Mouse (Mus musculus): ENCODE results near the gene Gm11060. TPM values are rescaled to one million over a fixed set of nuclear protein-coding genes. Genes with fewer than 3 reads are reported as not detected.

Gene Gm11060
- polyA plus RNA-seq (2016; fragmentation: Nextera tagmentation; extraction: Ambion mirVana) = not detected in 2 replicates

GRCm38 (mm10) chr2:105091718-105092117 lies at the start of gene Gm11060:
TSS of gene Gm11060 (plus strand) at chr2:105092018.
- no peaks in the 10 kb centered on the region for H3K36me3 ChIP-seq
- 87% methylated on average over 2 of the region's 2 CpGs for WGBS

GRCm38 (mm10) chr2:105043152-105043551 lies 48.7 kb upstream of the Gm11060 start:
- H3K36me3 ChIP-seq = no peaks in the 10 kb centered on the region
- H3K4me1 ChIP-seq = no peaks in the 10 kb centered on the region
- H3K4me3 ChIP-seq = no peak overlapping the region
- no peaks in the 10 kb centered on the region for H3K9me3 ChIP-seq (replicated peaks)
- DNase-seq (ENCODE audit: low spot score) = no peak
- WGBS = 88% methylated on average over 4 of the region's 4 CpGs
- no peak overlapping the region for H3K27ac ChIP-seq (replicated peaks)
- no peaks in the 10 kb centered on the region for H3K27me3 ChIP-seq (ENCODE audit: low read depth, poor library complexity, severe bottlenecking)

More at GRCm38 (mm10) chr2:105091718-105092117, at the start of gene Gm11060:
- DNase-seq (ENCODE audit: low spot score) = no peak
- Histone ChIP-seq H3K9me3 (replicated peaks) (no peaks in the 10 kb centered on the region), H3K4me3 (no peak within 1 kb of the TSS), H3K27me3 (ENCODE audit: low read depth, poor library complexity, severe bottlenecking) (no peaks in the 10 kb centered on the region), H3K4me1 (peaks cover 6% of the 10 kb centered on the region), H3K27ac (replicated peaks) (no peak within 1 kb of the TSS)

- no peak overlapping the region for H3K27ac ChIP-seq (replicated peaks)
- no peak overlapping the region for H3K4me3 ChIP-seq
Observed at GRCm38 (mm10) chr2:105048301-105048700, 43.5 kb upstream of the Gm11060 start.

GRCm38 (mm10) chr2:105055529-105055928 lies 36.3 kb upstream of the Gm11060 start:
- Histone ChIP-seq H3K27ac (replicated peaks) (no peak overlapping the region), H3K4me3 (no peak overlapping the region), H3K36me3 (no peaks in the 10 kb centered on the region), H3K9me3 (replicated peaks) (no peaks in the 10 kb centered on the region), H3K4me1 (no peaks in the 10 kb centered on the region), H3K27me3 (ENCODE audit: low read depth, poor library complexity, severe bottlenecking) (no peaks in the 10 kb centered on the region)
- WGBS = 83% methylated on average over 1 of the region's 1 CpGs
- no peak for DNase-seq (ENCODE audit: low spot score)

More at GRCm38 (mm10) chr2:105048301-105048700, 43.5 kb upstream of the Gm11060 start:
- Histone ChIP-seq H3K27me3 (ENCODE audit: low read depth, poor library complexity, severe bottlenecking) (no peaks in the 10 kb centered on the region), H3K9me3 (replicated peaks) (no peaks in the 10 kb centered on the region), H3K36me3 (no peaks in the 10 kb centered on the region), H3K4me1 (no peaks in the 10 kb centered on the region)
- DNase-seq (ENCODE audit: low spot score) = no peak
- 54% methylated on average over 1 of the region's 1 CpGs for WGBS

GRCm38 (mm10) chr2:105058577-105059116 lies 33.2 kb upstream of the Gm11060 start:
- DNase-seq (ENCODE audit: low spot score) = no peak
- Histone ChIP-seq H3K36me3 (no peaks in the 10 kb centered on the region), H3K27me3 (ENCODE audit: low read depth, poor library complexity, severe bottlenecking) (no peaks in the 10 kb centered on the region), H3K4me3 (no peak overlapping the region), H3K27ac (replicated peaks) (no peak overlapping the region), H3K9me3 (replicated peaks) (no peaks in the 10 kb centered on the region), H3K4me1 (peaks cover 6% of the 10 kb centered on the region)
- 81% methylated on average over 7 of the region's 7 CpGs for WGBS

- no peak for DNase-seq (ENCODE audit: low spot score)
- Histone ChIP-seq H3K27ac (replicated peaks) (no peak overlapping the region), H3K4me1 (peaks cover 6% of the 10 kb centered on the region), H3K27me3 (ENCODE audit: low read depth, poor library complexity, severe bottlenecking) (no peaks in the 10 kb centered on the region), H3K36me3 (no peaks in the 10 kb centered on the region), H3K4me3 (no peak overlapping the region), H3K9me3 (replicated peaks) (no peaks in the 10 kb centered on the region)
- 64% methylated on average over 7 of the region's 7 CpGs for WGBS
Observed at GRCm38 (mm10) chr2:105062741-105063372, 29.0 kb upstream of the Gm11060 start.

GRCm38 (mm10) chr2:105072496-105072895 lies 19.3 kb upstream of the Gm11060 start:
- H3K4me1 ChIP-seq = no peaks in the 10 kb centered on the region
- H3K4me3 ChIP-seq = no peak overlapping the region
- no peak for DNase-seq (ENCODE audit: low spot score)
- no peaks in the 10 kb centered on the region for H3K27me3 ChIP-seq (ENCODE audit: low read depth, poor library complexity, severe bottlenecking)
- WGBS = 72% methylated on average over 4 of the region's 4 CpGs
- no peaks in the 10 kb centered on the region for H3K36me3 ChIP-seq
- no peak overlapping the region for H3K27ac ChIP-seq (replicated peaks)
- H3K9me3 ChIP-seq (replicated peaks) = no peaks in the 10 kb centered on the region

GRCm38 (mm10) chr2:105074196-105074595 lies 17.6 kb upstream of the Gm11060 start:
- no peaks in the 10 kb centered on the region for H3K9me3 ChIP-seq (replicated peaks)
- WGBS = 66% methylated on average over 4 of the region's 4 CpGs
- DNase-seq (ENCODE audit: low spot score) = no peak
- no peaks in the 10 kb centered on the region for H3K4me1 ChIP-seq
- no peak overlapping the region for H3K4me3 ChIP-seq
- no peak overlapping the region for H3K27ac ChIP-seq (replicated peaks)
- H3K27me3 ChIP-seq (ENCODE audit: low read depth, poor library complexity, severe bottlenecking) = no peaks in the 10 kb centered on the region
- no peaks in the 10 kb centered on the region for H3K36me3 ChIP-seq

- Histone ChIP-seq H3K27me3 (ENCODE audit: low read depth, poor library complexity, severe bottlenecking) (no peaks in the 10 kb centered on the region), H3K9me3 (replicated peaks) (no peaks in the 10 kb centered on the region), H3K4me1 (no peaks in the 10 kb centered on the region), H3K27ac (replicated peaks) (no peak overlapping the region), H3K36me3 (no peaks in the 10 kb centered on the region), H3K4me3 (no peak overlapping the region)
- no peak for DNase-seq (ENCODE audit: low spot score)
- WGBS = 89% methylated on average over 5 of the region's 5 CpGs
Observed at GRCm38 (mm10) chr2:105075809-105076208, 16.0 kb upstream of the Gm11060 start.

- H3K36me3 ChIP-seq = no peaks in the 10 kb centered on the region
- no peaks in the 10 kb centered on the region for H3K4me1 ChIP-seq
- no peak overlapping the region for H3K27ac ChIP-seq (replicated peaks)
- no peak overlapping the region for H3K4me3 ChIP-seq
- no peak for DNase-seq (ENCODE audit: low spot score)
- H3K27me3 ChIP-seq (ENCODE audit: low read depth, poor library complexity, severe bottlenecking) = no peaks in the 10 kb centered on the region
- H3K9me3 ChIP-seq (replicated peaks) = no peaks in the 10 kb centered on the region
- WGBS = 92% methylated on average over 7 of the region's 7 CpGs
Observed at GRCm38 (mm10) chr2:105077151-105077550, 14.7 kb upstream of the Gm11060 start.

GRCm38 (mm10) chr2:105082256-105082790 lies 9.5 kb upstream of the Gm11060 start:
- H3K27me3 ChIP-seq (ENCODE audit: low read depth, poor library complexity, severe bottlenecking) = no peaks in the 10 kb centered on the region
- no peak overlapping the region for H3K4me3 ChIP-seq
- no peak overlapping the region for H3K27ac ChIP-seq (replicated peaks)
- peaks cover 3% of the 10 kb centered on the region; the same call in 1 of the 2 replicates for H3K4me1 ChIP-seq
- no peak for DNase-seq (ENCODE audit: low spot score)
- no peaks in the 10 kb centered on the region for H3K36me3 ChIP-seq
- 22% methylated on average over 9 of the region's 9 CpGs for WGBS
- no peaks in the 10 kb centered on the region for H3K9me3 ChIP-seq (replicated peaks)

- Histone ChIP-seq H3K27ac (replicated peaks) (no peak overlapping the region), H3K36me3 (no peaks in the 10 kb centered on the region), H3K27me3 (ENCODE audit: low read depth, poor library complexity, severe bottlenecking) (no peaks in the 10 kb centered on the region), H3K4me1 (peaks cover 3% of the 10 kb centered on the region; the same call in 1 of the 2 replicates), H3K4me3 (no peak overlapping the region), H3K9me3 (replicated peaks) (no peaks in the 10 kb centered on the region)
- 76% methylated on average over 4 of the region's 4 CpGs for WGBS
- DNase-seq (ENCODE audit: low spot score) = no peak
Observed at GRCm38 (mm10) chr2:105084035-105084434, 7.8 kb upstream of the Gm11060 start.

GRCm38 (mm10) chr2:105086081-105086480 lies 5.7 kb upstream of the Gm11060 start:
- no peak for DNase-seq (ENCODE audit: low spot score)
- WGBS = 97% methylated on average over 3 of the region's 3 CpGs
- Histone ChIP-seq H3K4me1 (peaks cover 9% of the 10 kb centered on the region), H3K9me3 (replicated peaks) (no peaks in the 10 kb centered on the region), H3K36me3 (no peaks in the 10 kb centered on the region), H3K27ac (replicated peaks) (no peak overlapping the region), H3K27me3 (ENCODE audit: low read depth, poor library complexity, severe bottlenecking) (no peaks in the 10 kb centered on the region), H3K4me3 (no peak overlapping the region)
